Mouse (Mus musculus): ENCODE results near the gene Erlin1. TPM values are rescaled to one million over a fixed set of nuclear protein-coding genes. Genes with fewer than 3 reads are reported as not detected.

Gene Erlin1
- total and polyA plus RNA-seq, 3 experiments: 8.2 to 21.7 (median 11.0) TPM

DNA sequence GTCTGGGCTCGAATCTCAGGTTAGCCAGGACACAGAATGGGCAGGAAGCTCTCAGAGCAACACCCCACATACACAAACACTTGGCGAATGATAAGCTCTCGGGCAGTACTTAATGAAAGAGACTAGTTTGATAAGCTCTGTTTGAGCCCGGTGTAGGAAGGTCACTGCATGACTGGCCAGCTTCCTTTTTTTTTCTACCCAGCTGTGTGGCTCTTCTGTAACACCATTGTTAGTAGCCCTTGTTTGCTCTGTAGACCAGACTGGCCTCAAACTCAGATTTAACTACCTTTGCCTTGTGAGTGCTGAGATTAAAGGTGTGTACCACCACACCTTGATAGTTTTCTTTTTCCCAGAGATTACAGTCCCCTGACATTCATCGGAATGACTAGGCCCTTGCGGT, 55.7 kb downstream of the Erlin1 start:
- ATAC-seq (ENCODE audit: extremely low read depth, insufficient number of reproducible peaks, low FRiP score, poor library complexity, severe bottlenecking): no peak
- Histone ChIP-seq H3K4me3 (ENCODE audit: low read depth, low read length) (no peak overlapping the region), H3K27me3 (ENCODE audit: insufficient read depth, low read length) (peaks cover 2% of the 10 kb centered on the region; the same call in 1 of the 2 replicates), H3K9me3 (replicated peaks) (no peaks in the 10 kb centered on the region), H3K4me1 (ENCODE audit: insufficient read depth, low read depth, low read length) (no peaks in the 10 kb centered on the region), H3K36me3 (replicated peaks) (no peaks in the 10 kb centered on the region)
- TF ChIP-seq GATA1 (IDR thresholded peaks at IDR 0.05; ENCODE audit: borderline replicate concordance, low read length): no peak
- no peak for DNase-seq (ENCODE audit: low spot score)

- Histone ChIP-seq H3K4me3 (ENCODE audit: low read depth, low read length) (no peak overlapping the region), H3K27me3 (ENCODE audit: insufficient read depth, low read length) (peaks cover 5% of the 10 kb centered on the region), H3K4me1 (ENCODE audit: insufficient read depth, low read depth, low read length) (no peaks in the 10 kb centered on the region), H3K9me3 (replicated peaks) (no peaks in the 10 kb centered on the region), H3K36me3 (replicated peaks) (no peaks in the 10 kb centered on the region)
- TF ChIP-seq GATA2 (IDR thresholded peaks at IDR 0.05; ENCODE audit: borderline replicate concordance, low read depth, low read length) (no peak), POLR2AphosphoS5 (IDR thresholded peaks at IDR 0.05; ENCODE audit: insufficient replicate concordance, low read depth, low read length) (no peak), CTCF (IDR thresholded peaks at IDR 0.05; ENCODE audit: low read depth, low read length) (no peak), TAL1 (conservative IDR thresholded peaks at IDR 0.05; ENCODE audit: low read depth, low read length) (no peak), GATA1 (IDR thresholded peaks at IDR 0.05; ENCODE audit: borderline replicate concordance, low read length) (no peak)
- ATAC-seq (ENCODE audit: extremely low read depth, insufficient number of reproducible peaks, low FRiP score, poor library complexity, severe bottlenecking): no peak
- no peak for DNase-seq (ENCODE audit: low spot score)
These were observed 60.8 kb downstream of the Erlin1 start for GRCm38 (mm10) chr19:44008784-44009183.

DNA sequence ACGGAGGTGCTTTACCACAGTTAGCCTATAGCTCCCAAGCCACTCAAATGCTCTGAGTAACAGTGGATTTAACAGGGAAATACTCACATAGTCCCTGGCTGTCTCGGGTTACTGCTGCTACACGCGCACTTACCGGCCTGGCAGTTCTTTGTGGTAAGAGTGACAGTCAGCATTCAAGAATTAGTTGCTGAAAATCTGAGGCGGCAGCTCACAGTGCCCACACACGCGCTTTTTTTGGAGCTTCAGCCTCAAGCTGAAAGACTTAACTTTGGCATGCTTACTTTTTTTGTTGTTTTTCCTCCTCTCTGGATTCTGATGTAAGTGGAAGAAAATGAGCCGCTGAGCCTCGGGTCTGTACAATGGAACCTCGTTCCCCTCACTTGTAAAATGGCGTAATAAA, 62.4 kb downstream of the Erlin1 start:
- no peak overlapping the region for H3K4me3 ChIP-seq (ENCODE audit: low read depth, low read length)
- DNase-seq (ENCODE audit: low spot score): no peak
- no peaks in the 10 kb centered on the region for H3K9me3 ChIP-seq (replicated peaks)
- no peaks in the 10 kb centered on the region for H3K4me1 ChIP-seq (ENCODE audit: insufficient read depth, low read depth, low read length)
- peaks cover 5% of the 10 kb centered on the region for H3K27me3 ChIP-seq (ENCODE audit: insufficient read depth, low read length)
- no peak for TF ChIP-seq GATA1 (IDR thresholded peaks at IDR 0.05; ENCODE audit: borderline replicate concordance, low read length)
- TF ChIP-seq CTCF (IDR thresholded peaks at IDR 0.05; ENCODE audit: low read depth, low read length): no peak
- TF ChIP-seq TAL1 (conservative IDR thresholded peaks at IDR 0.05; ENCODE audit: low read depth, low read length): no peak
- no peak for TF ChIP-seq GATA2 (IDR thresholded peaks at IDR 0.05; ENCODE audit: borderline replicate concordance, low read depth, low read length)
- no peak for TF ChIP-seq POLR2AphosphoS5 (IDR thresholded peaks at IDR 0.05; ENCODE audit: insufficient replicate concordance, low read depth, low read length)
- no peak for ATAC-seq (ENCODE audit: extremely low read depth, insufficient number of reproducible peaks, low FRiP score, poor library complexity, severe bottlenecking)
- no peaks in the 10 kb centered on the region for H3K36me3 ChIP-seq (replicated peaks)

DNA sequence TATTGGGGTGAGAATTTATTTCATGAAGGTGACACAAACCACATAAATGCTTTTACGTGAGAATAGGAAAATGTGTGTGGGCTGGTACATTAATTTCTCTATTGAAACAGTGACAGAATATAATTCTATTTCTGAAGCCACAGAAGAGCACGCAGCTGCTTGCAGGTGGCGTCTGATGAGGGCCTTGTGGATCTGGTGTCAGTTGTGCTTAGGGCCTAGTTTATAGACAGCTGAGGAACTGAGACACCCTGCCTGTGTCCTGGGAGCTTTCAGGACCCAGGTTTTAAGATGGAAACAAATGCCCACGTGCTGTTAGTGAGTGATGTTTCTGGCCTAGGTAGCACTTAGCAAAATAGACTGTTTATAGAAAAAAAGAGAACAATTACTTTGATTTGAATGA, 64.6 kb downstream of the Erlin1 start:
- DNase-seq (ENCODE audit: low spot score) (no peak), ATAC-seq (ENCODE audit: extremely low read depth, insufficient number of reproducible peaks, low FRiP score, poor library complexity, severe bottlenecking) (no peak)
- H3K4me3 ChIP-seq (ENCODE audit: low read depth, low read length): no peak overlapping the region
- peaks cover 13% of the 10 kb centered on the region for H3K27me3 ChIP-seq (ENCODE audit: insufficient read depth, low read length)
- no peaks in the 10 kb centered on the region for H3K9me3 ChIP-seq (replicated peaks)
- no peaks in the 10 kb centered on the region for H3K4me1 ChIP-seq (ENCODE audit: insufficient read depth, low read depth, low read length)
- no peaks in the 10 kb centered on the region for H3K36me3 ChIP-seq (replicated peaks)
- TF ChIP-seq GATA1 (IDR thresholded peaks at IDR 0.05; ENCODE audit: borderline replicate concordance, low read length) (no peak), POLR2AphosphoS5 (IDR thresholded peaks at IDR 0.05; ENCODE audit: insufficient replicate concordance, low read depth, low read length) (no peak), GATA2 (IDR thresholded peaks at IDR 0.05; ENCODE audit: borderline replicate concordance, low read depth, low read length) (no peak), TAL1 (conservative IDR thresholded peaks at IDR 0.05; ENCODE audit: low read depth, low read length) (no peak), CTCF (IDR thresholded peaks at IDR 0.05; ENCODE audit: low read depth, low read length) (no peak)

- no peaks in the 10 kb centered on the region for H3K9me3 ChIP-seq (replicated peaks)
- no peak overlapping the region for H3K4me3 ChIP-seq (ENCODE audit: low read depth, low read length)
- ATAC-seq (ENCODE audit: extremely low read depth, insufficient number of reproducible peaks, low FRiP score, poor library complexity, severe bottlenecking) (no peak), DNase-seq (ENCODE audit: low spot score) (no peak)
- H3K36me3 ChIP-seq (replicated peaks): no peaks in the 10 kb centered on the region
- TF ChIP-seq GATA1 (IDR thresholded peaks at IDR 0.05; ENCODE audit: borderline replicate concordance, low read length): no peak
- TF ChIP-seq GATA2 (IDR thresholded peaks at IDR 0.05; ENCODE audit: borderline replicate concordance, low read depth, low read length): no peak
- no peak for TF ChIP-seq POLR2AphosphoS5 (IDR thresholded peaks at IDR 0.05; ENCODE audit: insufficient replicate concordance, low read depth, low read length)
- TF ChIP-seq CTCF (IDR thresholded peaks at IDR 0.05; ENCODE audit: low read depth, low read length): no peak
- TF ChIP-seq TAL1 (conservative IDR thresholded peaks at IDR 0.05; ENCODE audit: low read depth, low read length): no peak
- peaks cover 13% of the 10 kb centered on the region for H3K27me3 ChIP-seq (ENCODE audit: insufficient read depth, low read length)
- no peaks in the 10 kb centered on the region for H3K4me1 ChIP-seq (ENCODE audit: insufficient read depth, low read depth, low read length)
These were observed 65.3 kb downstream of the Erlin1 start for GRCm38 (mm10) chr19:44004261-44004660.

- DNase-seq (ENCODE audit: low spot score) (no peak), ATAC-seq (ENCODE audit: extremely low read depth, insufficient number of reproducible peaks, low FRiP score, poor library complexity, severe bottlenecking) (no peak)
- H3K36me3 ChIP-seq (replicated peaks): no peaks in the 10 kb centered on the region
- no peaks in the 10 kb centered on the region for H3K9me3 ChIP-seq (replicated peaks)
- H3K4me1 ChIP-seq (ENCODE audit: insufficient read depth, low read depth, low read length): no peaks in the 10 kb centered on the region
- H3K4me3 ChIP-seq (ENCODE audit: low read depth, low read length): no peak overlapping the region
- peaks cover 23% of the 10 kb centered on the region for H3K27me3 ChIP-seq (ENCODE audit: insufficient read depth, low read length)
- TF ChIP-seq GATA2 (IDR thresholded peaks at IDR 0.05; ENCODE audit: borderline replicate concordance, low read depth, low read length) (no peak), GATA1 (IDR thresholded peaks at IDR 0.05; ENCODE audit: borderline replicate concordance, low read length) (no peak)
These were observed 68.9 kb downstream of the Erlin1 start for GRCm38 (mm10) chr19:44000720-44001119.

GRCm38 (mm10) chr19:44000061-44000460, 69.5 kb downstream of the Erlin1 start:
- no peaks in the 10 kb centered on the region for H3K36me3 ChIP-seq (replicated peaks)
- H3K27me3 ChIP-seq (ENCODE audit: insufficient read depth, low read length): peaks cover 23% of the 10 kb centered on the region
- no peak overlapping the region for H3K4me3 ChIP-seq (ENCODE audit: low read depth, low read length)
- DNase-seq (ENCODE audit: low spot score) (no peak), ATAC-seq (ENCODE audit: extremely low read depth, insufficient number of reproducible peaks, low FRiP score, poor library complexity, severe bottlenecking) (no peak)
- H3K4me1 ChIP-seq (ENCODE audit: insufficient read depth, low read depth, low read length): no peaks in the 10 kb centered on the region
- H3K9me3 ChIP-seq (replicated peaks): no peaks in the 10 kb centered on the region
- TF ChIP-seq POLR2AphosphoS5 (IDR thresholded peaks at IDR 0.05; ENCODE audit: insufficient replicate concordance, low read depth, low read length) (no peak), TAL1 (conservative IDR thresholded peaks at IDR 0.05; ENCODE audit: low read depth, low read length) (no peak), GATA2 (IDR thresholded peaks at IDR 0.05; ENCODE audit: borderline replicate concordance, low read depth, low read length) (no peak), CTCF (IDR thresholded peaks at IDR 0.05; ENCODE audit: low read depth, low read length) (no peak), GATA1 (IDR thresholded peaks at IDR 0.05; ENCODE audit: borderline replicate concordance, low read length) (no peak)

Measured in G1E (cell line).